Mouse (Mus musculus) kidney, adult 8-10 months (tissue): ENCODE results near the gene Nedd9.

ENCODE experiments used
- DNase-seq, 2 experiments: peaks; one replicate each; pipeline ENCODE4 v3.0.0; 2022

Nedd9 gene

GRCm38 (mm10) chr13:41339195-41339594 lies 148.0 kb downstream of the Nedd9 start:
- DNase-seq, result peak; percentile 70 to 78

GRCm38 (mm10) chr13:41337407-41337806 lies 149.8 kb downstream of the Nedd9 start:
- no peak for DNase-seq

- DNase-seq, result peak; percentile 97
Observed at GRCm38 (mm10) chr13:41336260-41336659, 150.9 kb downstream of the Nedd9 start.

GRCm38 (mm10) chr13:41335767-41336166 lies 151.4 kb downstream of the Nedd9 start:
- DNase-seq, result peak in 1 of 2 experiments; percentile 55

- DNase-seq, result peak in 1 of 2 experiments; percentile 75
Observed at GRCm38 (mm10) chr13:41334641-41335000, 152.5 kb downstream of the Nedd9 start.

GRCm38 (mm10) chr13:41333889-41334640 lies 153.1 kb downstream of the Nedd9 start:
- no peak for DNase-seq

- DNase-seq, result no peak
Observed at GRCm38 (mm10) chr13:41331671-41332340, 155.4 kb downstream of the Nedd9 start.

GRCm38 (mm10) chr13:41330589-41331345 lies 156.4 kb downstream of the Nedd9 start:
- no peak for DNase-seq

GRCm38 (mm10) chr13:41330051-41330450 lies 157.1 kb downstream of the Nedd9 start:
- no peak for DNase-seq

GRCm38 (mm10) chr13:41328481-41328880 lies 158.7 kb downstream of the Nedd9 start:
- no peak for DNase-seq

GRCm38 (mm10) chr13:41327546-41327945 lies 159.6 kb downstream of the Nedd9 start:
- DNase-seq, result no peak

GRCm38 (mm10) chr13:41326134-41326533 lies 161.0 kb downstream of the Nedd9 start:
- DNase-seq, result no peak

- DNase-seq, result no peak
Observed at GRCm38 (mm10) chr13:41325346-41325745, 161.8 kb downstream of the Nedd9 start.

- DNase-seq, result no peak
Observed at GRCm38 (mm10) chr13:41324631-41325030, 162.5 kb downstream of the Nedd9 start.

GRCm38 (mm10) chr13:41321433-41321832 lies 165.7 kb downstream of the Nedd9 start:
- DNase-seq, result no peak

GRCm38 (mm10) chr13:41320749-41321148 lies 166.4 kb downstream of the Nedd9 start:
- DNase-seq, result no peak

GRCm38 (mm10) chr13:41302716-41303115 lies 184.4 kb downstream of the Nedd9 start:
- peak; percentile 68 to 90 for DNase-seq

- no peak for DNase-seq
Observed at GRCm38 (mm10) chr13:41300037-41300436, 187.1 kb downstream of the Nedd9 start.

- no peak for DNase-seq
Observed at GRCm38 (mm10) chr13:41298996-41299395, 188.2 kb downstream of the Nedd9 start.

GRCm38 (mm10) chr13:41298533-41298932 lies 188.6 kb downstream of the Nedd9 start:
- no peak for DNase-seq

GRCm38 (mm10) chr13:41296396-41296795 lies 190.8 kb downstream of the Nedd9 start:
- no peak for DNase-seq

GRCm38 (mm10) chr13:41295886-41296285 lies 191.3 kb downstream of the Nedd9 start:
- DNase-seq, result no peak

- no peak for DNase-seq
Observed at GRCm38 (mm10) chr13:41293595-41293994, 193.6 kb downstream of the Nedd9 start.
